Mouse (Mus musculus) gastrocnemius, postnatal 10 days (tissue): ENCODE data around the gene Olfr1176. TPM values are rescaled to one million over a fixed set of nuclear protein-coding genes. Genes with fewer than 3 reads are reported as not detected.

ENCODE experiments used
- DNase-seq: peaks from one replicate; pipeline ENCODE4 v3.0.0; 2021; ENCODE audit warnings: mixed read lengths
- long read RNA-seq, 2 experiments: library from polyadenylated mRNA; stranded (forward); transcript quantifications; one replicate each; pipeline ENCODE4 v2.0.0; 2021
- total RNA-seq, 2 experiments: library from RNA; stranded (reverse); gene quantifications; 2 replicates each; pipeline ENCODE4 v1.2.3; 2021

Olfr1176 gene
- total RNA-seq: not detected
- long read RNA-seq, experiment 1: 0 reads
- long read RNA-seq, experiment 2: 0 reads

DNA sequence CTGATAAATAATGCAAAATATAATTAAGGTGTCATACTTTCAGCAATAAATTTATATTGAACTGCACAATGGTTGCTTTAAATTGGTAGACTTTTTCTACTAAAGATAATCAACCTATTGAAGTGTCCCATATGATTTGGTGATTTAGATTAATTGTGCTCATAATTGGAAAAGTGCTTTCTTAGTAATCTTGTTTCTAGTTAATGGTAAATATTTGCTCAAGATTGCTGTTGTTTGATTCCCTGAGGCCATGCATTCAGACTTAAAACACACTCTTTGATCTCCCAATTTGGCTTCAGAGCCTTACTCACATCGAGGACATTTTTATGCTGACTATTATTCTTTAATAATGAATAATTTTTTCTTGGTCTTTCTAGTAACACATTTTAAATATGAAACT is at the start of gene Olfr1176:
Gene Olfr1176, plus strand, starts transcription at position 301 of the 400 bp plus-strand sequence.
- DNase-seq: no peak

DNA sequence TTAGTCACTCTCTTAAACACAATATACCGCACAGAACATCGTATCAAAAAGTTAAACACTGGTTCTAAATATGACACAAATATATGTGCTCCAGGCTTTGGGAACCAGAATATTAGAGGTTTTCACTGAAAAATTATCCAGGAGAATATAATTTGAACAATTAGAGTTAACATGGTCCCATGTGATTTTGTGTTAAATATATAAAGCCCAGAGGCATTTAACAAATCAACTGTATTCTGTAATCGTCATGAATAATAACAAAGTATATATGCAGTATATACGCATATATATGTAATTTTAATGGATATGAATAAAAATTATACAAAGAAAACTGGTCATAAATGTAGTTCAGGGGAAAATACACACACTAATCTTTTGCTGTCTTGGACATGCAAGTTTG is 21.5 kb upstream of the Olfr1176 start, which contains the start of gene Olfr1174-ps:
Gene Olfr1174-ps, minus strand, starts transcription at position 101 of the 400 bp plus-strand sequence.
- DNase-seq: no peak

DNA sequence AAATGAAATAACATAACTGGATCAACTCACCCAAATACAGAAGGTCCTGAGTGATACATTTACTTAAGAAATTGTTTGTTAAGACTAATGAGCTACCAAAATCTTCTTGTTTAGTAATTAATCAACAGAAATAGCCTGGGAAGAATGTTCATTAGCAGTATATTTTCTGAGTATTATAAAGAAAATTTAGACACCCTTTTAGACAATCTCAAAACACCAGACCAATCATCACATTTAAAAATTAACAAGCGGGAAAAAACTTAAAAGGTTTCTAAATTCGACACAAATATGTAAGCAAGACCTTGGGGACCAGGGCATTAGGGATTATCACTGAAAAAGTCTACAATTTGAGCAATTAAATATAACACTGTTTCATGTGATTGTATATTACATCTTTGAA is 9.4 kb upstream of the Olfr1176 start, which contains the start of gene Olfr1175-ps:
Gene Olfr1175-ps, minus strand, starts transcription at position 101 of the 400 bp plus-strand sequence.
- DNase-seq: no peak

DNA sequence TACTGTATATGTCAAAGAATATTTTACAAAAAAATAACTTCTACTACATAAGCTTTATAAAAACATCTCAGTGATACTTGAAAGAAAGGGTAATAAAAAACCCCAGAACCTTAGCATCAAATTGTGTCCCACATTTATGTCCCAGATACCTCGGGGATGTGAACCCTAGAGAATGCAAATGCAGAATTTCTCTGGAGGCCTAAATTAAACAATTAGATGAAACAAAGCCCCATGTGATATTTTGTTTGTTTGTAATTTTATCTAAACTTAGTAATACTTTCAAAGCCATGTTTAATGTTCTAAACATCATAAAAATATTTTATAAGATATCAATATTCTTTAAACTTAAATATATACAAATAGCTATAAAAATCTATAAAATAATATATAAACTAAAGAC is 9.9 kb downstream of the Olfr1176 start, which contains the start of gene Olfr1177-ps:
Gene Olfr1177-ps, minus strand, starts transcription at position 101 of the 400 bp plus-strand sequence.
- DNase-seq: no peak

DNA sequence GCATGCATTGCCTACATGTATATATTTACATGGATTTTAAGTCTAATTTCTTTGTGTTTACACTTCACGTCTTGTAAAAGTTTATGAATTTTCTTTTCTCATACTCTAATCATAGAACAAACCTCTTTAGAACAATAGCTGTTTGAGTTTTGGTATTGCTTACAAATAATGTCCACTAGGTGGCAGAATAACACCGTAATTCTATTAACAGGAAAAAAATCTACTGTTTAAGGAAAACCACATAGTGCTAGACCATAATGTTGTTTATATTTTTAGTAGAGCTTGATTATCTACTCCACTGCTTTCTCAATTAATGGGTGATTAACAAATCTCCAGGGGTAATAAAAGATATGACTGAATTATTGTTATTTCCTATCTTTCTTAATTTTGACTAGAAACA is 19.8 kb downstream of the Olfr1176 start:
- no peak for DNase-seq

DNA sequence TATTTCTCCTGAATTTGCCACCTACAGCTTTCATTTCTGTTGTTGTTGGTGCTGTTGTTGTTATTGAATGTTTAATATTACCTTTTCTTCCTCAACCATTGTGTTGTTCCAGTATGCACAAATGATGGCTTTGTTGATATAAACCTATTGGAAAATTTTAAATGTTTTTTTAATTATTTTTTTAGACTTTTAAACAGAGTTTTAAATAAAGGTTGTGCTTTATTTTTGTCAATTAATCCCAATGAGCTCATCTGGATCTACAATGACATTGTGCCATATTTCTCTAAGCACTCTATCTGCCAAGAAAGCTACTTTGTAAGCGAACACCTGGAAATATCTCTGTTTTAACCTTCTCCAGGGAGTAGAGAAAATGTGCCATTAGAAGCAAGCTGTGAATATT is 50.2 kb downstream of the Olfr1176 start, which contains the start of gene Olfr1178:
Gene Olfr1178, plus strand, starts transcription at position 301 of the 400 bp plus-strand sequence.
- no peak for DNase-seq

Other genes with a start within 250 kb of the Olfr1176 start
- not detected for gene Olfr1164, start 242.8 kb upstream of the Olfr1176 start, total RNA-seq
- not detected for gene Olfr1166, start 208.4 kb upstream of the Olfr1176 start, total RNA-seq
- gene Olfr1167, start 181.5 kb upstream of the Olfr1176 start, total RNA-seq: not detected
- not detected for gene Olfr1168, start 154.8 kb upstream of the Olfr1176 start, total RNA-seq
- not detected for gene Olfr1170, start 108.4 kb upstream of the Olfr1176 start, total RNA-seq
- gene Olfr1173, start 56.8 kb upstream of the Olfr1176 start, total RNA-seq: not detected
- not detected for gene Olfr1174-ps, start 21.6 kb upstream of the Olfr1176 start, total RNA-seq
- gene Olfr1175-ps, start 9.5 kb upstream of the Olfr1176 start, total RNA-seq: not detected
- gene Olfr1177-ps, start 9.8 kb downstream of the Olfr1176 start, total RNA-seq: not detected
- not detected for gene Olfr1178, start 50.3 kb downstream of the Olfr1176 start, total RNA-seq
- gene Olfr1179, start 69.7 kb downstream of the Olfr1176 start, total RNA-seq: not detected
- gene Olfr1180, start 82.4 kb downstream of the Olfr1176 start, total RNA-seq: not detected
- gene Olfr1181, start 89.5 kb downstream of the Olfr1176 start, total RNA-seq: not detected
- not detected for gene Gm13757, start 112.4 kb downstream of the Olfr1176 start, total RNA-seq
- not detected for gene Olfr1183, start 118.1 kb downstream of the Olfr1176 start, total RNA-seq
- gene Olfr1184, start 146.9 kb downstream of the Olfr1176 start, total RNA-seq: not detected
- gene Olfr1185-ps1, start 156.6 kb downstream of the Olfr1176 start, total RNA-seq: not detected
- not detected for gene Olfr1186, start 181.8 kb downstream of the Olfr1176 start, total RNA-seq
- not detected for gene Olfr1188, start 220.2 kb downstream of the Olfr1176 start, total RNA-seq
- not detected for gene Olfr1189, start 249.7 kb downstream of the Olfr1176 start, total RNA-seq